Mouse (Mus musculus) C2C12 (cell line): Measurements from ENCODE around the gene Mrvi1. TPM values are rescaled to one million over a fixed set of nuclear protein-coding genes. Genes with fewer than 3 reads are reported as not detected.
A peak's percentile ranks its signal among the peaks of the same experiment; 100 is the strongest.

Experiments used
- H3K27me3 ChIP-seq: one replicate; pipeline ENCODE4 v1.6.1; 2011; ENCODE audit not compliant: control insufficient read depth, insufficient read depth, insufficient read length
- H3K36me3 ChIP-seq: one replicate; pipeline ENCODE4 v1.6.1; 2011; ENCODE audit not compliant: control insufficient read depth, insufficient read depth
- H3K4me3 ChIP-seq: one replicate; pipeline ENCODE4 v1.5.1; 2011; ENCODE audit warnings: mild to moderate bottlenecking, control low read depth; ENCODE audit not compliant: poor library complexity, insufficient read depth, severe bottlenecking
- H3K79me2 ChIP-seq: one replicate; pipeline ENCODE4 v1.6.1; 2011; ENCODE audit not compliant: control insufficient read depth, insufficient read depth
- H3K79me3 ChIP-seq: one replicate; pipeline ENCODE4 v1.6.1; 2011; ENCODE audit warnings: low read depth, control low read depth
- H3ac ChIP-seq: one replicate; pipeline ENCODE3; 2011; ENCODE audit warnings: low read depth; ENCODE audit not compliant: control insufficient read depth, insufficient read length
- CEBPB ChIP-seq: IDR thresholded peaks from one replicate; pipeline ENCODE4 v1.6.1; 2011; ENCODE audit warnings: low read depth, mild to moderate bottlenecking, control low read depth, moderate library complexity
- CTCF ChIP-seq: IDR thresholded peaks from one replicate; pipeline ENCODE4 v1.5.1; 2011; ENCODE audit not compliant: control insufficient read depth, insufficient read depth, insufficient read length
- FOSL1 ChIP-seq: IDR thresholded peaks from one replicate; pipeline ENCODE4 v1.8.0; 2011; ENCODE audit warnings: mild to moderate bottlenecking, low read length; ENCODE audit not compliant: poor library complexity, insufficient read depth, severe bottlenecking
- MAX ChIP-seq: IDR thresholded peaks from one replicate; pipeline ENCODE4 v1.6.1; 2011; ENCODE audit warnings: mild to moderate bottlenecking, control low read depth
- MYOD1 ChIP-seq: IDR thresholded peaks from one replicate; pipeline ENCODE4 v1.6.1; 2011; ENCODE audit warnings: low read depth; ENCODE audit not compliant: control insufficient read depth, insufficient read length
- MYOG ChIP-seq: IDR thresholded peaks from one replicate; pipeline ENCODE4 v1.6.1; 2011; ENCODE audit not compliant: control insufficient read depth, insufficient read length; ENCODE audit errors: extremely low read depth
- USF1 ChIP-seq: IDR thresholded peaks from one replicate; pipeline ENCODE4 v1.6.1; 2011; ENCODE audit warnings: low read depth, mild to moderate bottlenecking, control low read depth, moderate library complexity
- polyA plus RNA-seq: library from polyadenylated mRNA; unstranded; fragments of >200 nt; fragmentation: generic; extraction: Trizol; gene quantifications from one replicate; pipeline ENCODE4 v1.2.1, GENCODE M21; 2012; ENCODE audit warnings: missing spikeins

Gene Mrvi1
- polyA plus RNA-seq, 1 experiment, result 0.05 TPM

GRCm38 (mm10) chr7:110834522-110834921, 147.7 kb downstream of the Mrvi1 start:
- Histone ChIP-seq H3K27me3 (no peaks in the 10 kb centered on the region), H3K36me3 (peaks cover 19% of the 10 kb centered on the region), H3K79me3 (no peaks in the 10 kb centered on the region), H3K79me2 (no peaks in the 10 kb centered on the region), H3ac (no peak overlapping the region), H3K4me3 (no peak overlapping the region)
- TF ChIP-seq MAX, result no peak
- no peak for TF ChIP-seq USF1
- no peak for TF ChIP-seq MYOG
- no peak for TF ChIP-seq MYOD1
- TF ChIP-seq CTCF, result no peak
- no peak for TF ChIP-seq FOSL1
- no peak for TF ChIP-seq CEBPB

DNA sequence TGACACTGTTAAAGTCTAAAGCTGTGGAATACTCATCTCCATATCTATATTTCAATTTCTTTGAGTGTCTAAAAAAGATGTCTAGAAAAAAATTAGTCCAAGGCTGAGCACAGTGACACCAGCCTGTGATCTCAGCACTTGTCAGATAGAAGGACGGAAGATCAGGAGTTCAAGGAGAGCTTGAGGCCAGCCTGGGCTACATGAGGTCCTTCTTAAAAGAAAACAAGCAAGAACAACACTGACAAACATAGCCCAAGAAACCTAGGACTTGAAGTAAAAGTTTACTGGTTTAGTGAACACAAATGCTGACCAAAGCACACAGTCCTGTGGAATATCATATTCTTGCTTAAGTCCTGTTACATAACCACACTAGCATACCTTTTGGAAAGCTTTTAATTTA, 148.2 kb downstream of the Mrvi1 start:
- Histone ChIP-seq H3K36me3 (peaks cover 24% of the 10 kb centered on the region), H3K79me2 (no peaks in the 10 kb centered on the region), H3K79me3 (no peaks in the 10 kb centered on the region), H3ac (no peak overlapping the region), H3K27me3 (no peaks in the 10 kb centered on the region), H3K4me3 (no peak overlapping the region)
- TF ChIP-seq MYOG (no peak), MAX (no peak), USF1 (no peak), CTCF (no peak), MYOD1 (no peak), CEBPB (no peak), FOSL1 (no peak)

- no peak overlapping the region for H3K4me3 ChIP-seq
- peaks cover 27% of the 10 kb centered on the region for H3K36me3 ChIP-seq
- no peaks in the 10 kb centered on the region for H3K27me3 ChIP-seq
- no peaks in the 10 kb centered on the region for H3K79me2 ChIP-seq
- no peak overlapping the region for H3ac ChIP-seq
- no peaks in the 10 kb centered on the region for H3K79me3 ChIP-seq
- TF ChIP-seq USF1 (no peak), MAX (no peak), CEBPB (peak; percentile 11), CTCF (no peak), MYOD1 (no peak), MYOG (no peak), FOSL1 (no peak)
These were observed 149.2 kb downstream of the Mrvi1 start for GRCm38 (mm10) chr7:110833024-110833423.

- Histone ChIP-seq H3K79me2 (no peaks in the 10 kb centered on the region), H3K79me3 (no peaks in the 10 kb centered on the region), H3ac (no peak overlapping the region), H3K4me3 (no peak overlapping the region), H3K27me3 (no peaks in the 10 kb centered on the region), H3K36me3 (peaks cover 13% of the 10 kb centered on the region)
- TF ChIP-seq FOSL1 (peak; percentile 9), CEBPB (no peak)
These were observed 158.0 kb downstream of the Mrvi1 start for GRCm38 (mm10) chr7:110823995-110824953.

- Histone ChIP-seq H3K79me3 (no peaks in the 10 kb centered on the region), H3K4me3 (no peak overlapping the region), H3ac (no peak overlapping the region), H3K27me3 (no peaks in the 10 kb centered on the region), H3K36me3 (peaks cover 8% of the 10 kb centered on the region), H3K79me2 (no peaks in the 10 kb centered on the region)
- TF ChIP-seq CEBPB, result peak; percentile 47
- TF ChIP-seq MYOG, result no peak
- TF ChIP-seq FOSL1, result no peak
- no peak for TF ChIP-seq MAX
- no peak for TF ChIP-seq CTCF
- TF ChIP-seq MYOD1, result no peak
- TF ChIP-seq USF1, result no peak
These were observed 158.7 kb downstream of the Mrvi1 start for GRCm38 (mm10) chr7:110823593-110823992.

GRCm38 (mm10) chr7:110823076-110823475, 159.2 kb downstream of the Mrvi1 start:
- Histone ChIP-seq H3K4me3 (no peak overlapping the region), H3K79me3 (no peaks in the 10 kb centered on the region), H3K27me3 (no peaks in the 10 kb centered on the region), H3ac (no peak overlapping the region), H3K36me3 (peaks cover 8% of the 10 kb centered on the region), H3K79me2 (no peaks in the 10 kb centered on the region)
- no peak for TF ChIP-seq MAX
- TF ChIP-seq MYOG, result no peak
- TF ChIP-seq CTCF, result no peak
- TF ChIP-seq FOSL1, result no peak
- no peak for TF ChIP-seq CEBPB
- no peak for TF ChIP-seq USF1
- no peak for TF ChIP-seq MYOD1
